Mouse (Mus musculus): ENCODE measurements at regions not wholly inside any gene's neighbourhood (a gene's known extent, or its start where the extent isn't known, plus 50 kb on each side); places are given as distances from the start of the nearest gene placed in this dataset.
A peak's percentile ranks its signal among the peaks of the same experiment; 100 is the strongest.

GRCm38 (mm10) chr17:48592457-48592856, 137.8 kb downstream of the Unc5cl start:
- no peak for DNase-seq (ENCODE audit: low read depth, low spot score)

GRCm38 (mm10) chr17:48595418-48595963, 140.8 kb downstream of the Unc5cl start:
- no peak for DNase-seq (ENCODE audit: low read depth, low spot score)

- DNase-seq (ENCODE audit: low read depth, low spot score): peak; percentile 49
Measured at GRCm38 (mm10) chr17:48596406-48596805, 141.7 kb downstream of the Unc5cl start.

GRCm38 (mm10) chr17:48597301-48597700, 142.6 kb downstream of the Unc5cl start:
- peak; percentile 36 for DNase-seq (ENCODE audit: low read depth, low spot score)

DNA sequence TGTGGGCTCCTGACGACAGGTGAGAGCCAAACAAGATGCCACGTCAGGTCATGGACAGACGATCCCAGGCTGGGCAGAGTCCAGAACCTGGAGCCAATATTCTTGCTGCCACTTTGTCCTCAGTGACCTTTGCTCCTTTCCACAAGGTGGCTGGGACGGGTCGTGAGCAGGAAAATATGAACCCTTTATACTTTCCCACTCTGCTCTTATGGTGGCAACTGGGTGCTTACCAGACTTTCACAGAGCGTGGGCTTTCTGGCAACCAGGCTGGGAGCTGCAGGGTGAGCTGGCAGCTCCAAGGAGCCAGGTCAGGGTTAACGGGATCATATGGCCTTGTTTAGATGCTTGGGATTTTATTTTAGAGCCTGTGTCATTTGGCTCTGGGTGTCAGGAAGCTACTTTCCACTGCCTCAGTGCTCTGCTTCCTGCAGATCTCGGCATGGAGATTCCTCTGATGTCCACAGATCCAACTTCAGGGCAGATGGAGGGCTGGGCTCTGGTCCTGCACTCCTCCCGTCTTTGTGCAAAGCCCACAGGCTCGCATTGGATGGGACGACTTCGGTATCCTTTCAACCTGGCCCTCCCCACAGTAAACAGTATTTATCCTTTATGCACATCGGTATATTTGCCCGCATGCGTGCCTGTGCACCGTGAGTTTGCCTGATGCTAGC, 143.9 kb downstream of the Unc5cl start:
- DNase-seq (ENCODE audit: low read depth, low spot score): no peak

GRCm38 (mm10) chr17:48600176-48600575, 145.5 kb downstream of the Unc5cl start:
- no peak for DNase-seq (ENCODE audit: low read depth, low spot score)

DNA sequence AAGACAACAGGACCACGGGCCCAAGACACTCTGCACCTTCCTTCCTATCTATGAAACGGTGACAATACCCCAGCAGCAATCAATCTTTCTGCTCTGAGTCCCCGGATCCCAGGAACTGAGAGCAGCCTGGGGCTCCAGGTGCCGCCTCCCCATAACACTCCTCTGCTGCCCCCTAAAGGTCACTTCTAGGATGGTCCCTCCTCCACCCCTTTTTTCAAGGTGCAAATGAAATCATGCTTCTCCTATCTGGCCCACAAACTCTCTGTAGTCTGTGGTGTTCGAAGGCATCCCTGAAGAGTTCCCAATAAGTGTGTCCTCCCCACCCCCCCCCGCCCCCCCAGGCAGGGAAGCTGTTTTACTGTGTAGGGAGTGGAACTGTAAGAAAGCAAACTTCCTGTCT, 147.9 kb downstream of the Unc5cl start:
- DNase-seq (ENCODE audit: low read depth, low spot score): peak; percentile 77

- no peak for DNase-seq (ENCODE audit: low read depth, low spot score)
Measured at GRCm38 (mm10) chr17:48606767-48607166, 152.1 kb downstream of the Unc5cl start.

- DNase-seq (ENCODE audit: low read depth, low spot score): no peak
Measured at GRCm38 (mm10) chr17:48608315-48608714, 153.6 kb downstream of the Unc5cl start.

DNA sequence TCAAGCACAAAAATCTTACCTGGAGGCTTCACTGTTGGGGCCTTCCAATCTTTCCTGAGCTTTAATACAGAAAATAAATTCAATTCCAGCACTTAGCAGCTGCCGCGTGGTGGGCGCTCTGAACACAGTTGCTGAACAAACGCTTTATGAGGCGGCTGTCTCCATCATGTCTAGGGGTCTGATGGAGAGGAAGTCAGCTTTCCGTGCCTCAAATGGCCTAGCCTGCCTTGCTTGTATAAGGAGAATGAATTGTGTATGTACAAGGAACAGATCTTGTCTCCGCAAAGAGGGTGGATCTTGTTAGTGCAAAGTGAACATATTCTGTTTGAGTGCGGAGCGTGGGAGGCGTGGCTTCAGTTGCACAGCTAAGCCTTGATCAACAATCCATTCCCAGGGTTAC, 155.4 kb downstream of the Unc5cl start:
- DNase-seq (ENCODE audit: low read depth, low spot score): no peak

DNA sequence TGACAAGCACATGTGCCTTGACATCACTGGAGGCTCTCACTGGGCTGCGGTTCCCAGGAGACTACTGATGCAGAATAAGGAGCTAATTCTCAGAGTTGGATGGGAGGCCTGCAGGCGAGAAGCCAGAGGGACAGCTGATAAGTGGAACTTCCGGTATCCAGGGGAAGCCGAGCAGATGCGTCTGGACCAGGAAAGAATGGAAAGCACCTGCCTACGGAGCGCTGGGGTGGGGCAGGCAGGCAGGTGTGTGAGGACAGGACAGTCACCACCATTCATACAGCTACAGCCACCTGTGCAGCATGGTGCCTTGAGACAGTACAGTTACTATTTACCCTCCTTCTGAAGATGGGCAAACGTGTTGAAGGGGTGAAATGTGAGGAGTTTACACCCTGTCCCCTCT, 156.1 kb downstream of the Unc5cl start:
- no peak for DNase-seq (ENCODE audit: low read depth, low spot score)

DNA sequence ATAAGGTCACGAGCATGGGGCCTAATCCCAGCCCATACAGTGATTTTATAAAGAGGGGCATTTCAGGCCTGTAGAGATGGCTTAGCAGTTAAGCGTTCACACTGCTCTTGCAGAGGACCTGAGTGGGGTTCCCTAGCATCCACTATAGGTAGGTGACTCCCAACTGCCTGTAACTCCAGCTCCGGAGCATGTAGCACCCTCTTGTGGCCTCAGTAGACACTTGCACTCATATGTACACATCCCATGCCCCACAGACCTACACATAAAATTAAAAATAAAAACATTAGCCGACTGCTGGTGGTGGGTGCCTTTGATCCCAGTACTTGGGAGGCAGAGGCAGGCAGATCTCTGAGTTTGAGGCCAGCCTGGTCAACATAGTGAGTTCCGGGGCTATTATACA, 158.8 kb downstream of the Unc5cl start:
- DNase-seq (ENCODE audit: low read depth, low spot score): peak; percentile 70

DNA sequence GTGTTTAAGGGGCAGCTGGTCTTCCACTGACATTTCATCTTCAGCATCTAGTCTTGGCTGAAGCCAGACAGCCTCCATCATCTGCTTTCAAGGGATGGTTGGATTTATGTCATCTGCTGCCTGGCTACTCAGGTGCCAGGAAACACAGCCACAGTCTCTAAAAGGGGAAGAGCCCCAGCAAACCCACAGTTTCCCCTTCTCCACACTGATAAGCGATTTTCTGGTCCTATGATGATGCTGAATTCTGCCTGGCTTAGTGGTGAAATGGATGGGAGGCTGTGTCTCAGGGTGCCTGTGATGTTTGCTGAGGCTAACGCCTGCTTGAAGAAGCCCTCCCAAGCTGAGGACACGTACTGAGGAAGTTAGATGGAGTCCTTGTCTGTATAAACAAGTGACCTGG, 160.5 kb downstream of the Unc5cl start:
- no peak for DNase-seq (ENCODE audit: low read depth, low spot score)

- DNase-seq (ENCODE audit: low read depth, low spot score): peak; percentile 97
Measured at GRCm38 (mm10) chr17:48616205-48616604, 161.5 kb downstream of the Unc5cl start.

DNA sequence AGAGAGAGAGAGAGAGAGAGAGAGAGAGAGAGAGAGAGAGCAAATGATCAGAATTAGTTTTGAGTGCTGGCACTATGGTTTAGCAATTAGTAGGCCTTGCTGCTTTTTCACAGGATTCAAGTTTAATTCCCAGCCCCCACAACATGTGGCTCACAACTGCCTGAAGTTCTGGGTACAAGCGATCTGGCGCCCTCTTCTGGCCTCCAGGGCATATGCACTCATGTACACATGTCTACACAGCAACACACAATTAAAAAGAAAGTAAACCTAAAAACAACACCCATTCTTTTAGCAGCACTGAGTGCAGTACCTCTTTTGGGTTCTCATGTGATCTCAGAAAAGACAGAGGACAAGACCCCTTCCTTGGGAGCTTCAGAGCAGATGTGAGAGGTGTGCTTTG, 166.2 kb downstream of the Unc5cl start:
- DNase-seq (ENCODE audit: low read depth, low spot score): peak; percentile 61

DNA sequence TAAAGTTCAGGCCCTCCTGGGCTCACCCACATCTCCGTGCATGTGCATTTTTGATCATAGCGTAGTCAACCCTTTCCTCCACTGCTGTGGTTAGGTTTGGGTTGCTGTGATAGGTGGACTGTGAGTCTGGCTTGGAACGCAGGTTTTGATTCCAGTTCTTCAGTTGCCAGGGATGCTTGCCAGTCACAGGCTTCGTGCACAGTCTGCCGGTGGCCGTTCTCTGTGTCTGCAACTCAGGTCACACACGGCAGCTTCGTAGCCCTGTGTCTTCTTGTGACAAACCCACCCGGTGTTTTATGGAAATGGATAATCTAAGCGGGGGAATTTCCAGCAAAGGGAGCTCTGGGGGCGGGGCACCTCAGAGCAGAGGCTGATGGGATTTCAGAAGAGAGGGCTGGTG, 167.0 kb downstream of the Unc5cl start:
- no peak for DNase-seq (ENCODE audit: low read depth, low spot score)

DNA sequence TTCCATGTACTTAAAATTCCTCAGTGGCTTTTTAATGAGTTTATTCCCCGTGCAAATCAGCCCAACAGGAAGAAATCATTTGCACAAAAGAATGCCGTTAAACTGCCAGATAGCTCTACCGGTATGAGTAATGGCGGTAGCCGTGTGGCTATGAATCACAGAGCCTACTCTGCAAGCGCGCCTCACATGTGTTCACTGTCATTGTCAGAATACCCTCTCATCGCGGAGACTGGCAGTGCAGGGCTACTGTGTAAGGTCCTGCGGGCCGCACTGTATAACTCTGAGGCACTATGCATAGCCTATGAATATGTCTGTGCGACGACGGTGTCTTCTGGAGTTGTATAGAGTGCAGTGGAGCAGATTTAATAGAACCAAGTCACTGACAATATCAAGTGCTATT, 170.2 kb downstream of the Unc5cl start:
- no peak for DNase-seq (ENCODE audit: low read depth, low spot score)

DNA sequence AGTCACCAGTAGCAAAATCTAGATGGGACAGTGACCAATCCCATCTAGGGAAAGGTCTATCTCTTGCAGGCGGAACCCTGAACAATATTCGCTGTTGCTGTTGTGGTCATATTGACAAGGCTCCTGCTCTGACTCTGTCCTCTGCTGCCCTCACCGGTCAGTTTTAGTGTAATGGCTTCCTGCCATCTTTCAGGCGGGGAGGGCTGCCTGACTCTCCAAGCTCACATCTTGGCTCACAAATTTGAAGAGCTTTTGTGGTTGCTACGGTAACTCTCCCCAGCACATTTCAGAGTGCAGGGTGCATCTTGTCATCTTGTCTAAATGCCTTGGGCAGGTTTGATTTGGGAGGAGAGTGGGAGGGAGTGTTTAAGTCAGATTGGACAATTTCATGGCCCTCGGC, 171.3 kb downstream of the Unc5cl start:
- DNase-seq (ENCODE audit: low read depth, low spot score): no peak

DNA sequence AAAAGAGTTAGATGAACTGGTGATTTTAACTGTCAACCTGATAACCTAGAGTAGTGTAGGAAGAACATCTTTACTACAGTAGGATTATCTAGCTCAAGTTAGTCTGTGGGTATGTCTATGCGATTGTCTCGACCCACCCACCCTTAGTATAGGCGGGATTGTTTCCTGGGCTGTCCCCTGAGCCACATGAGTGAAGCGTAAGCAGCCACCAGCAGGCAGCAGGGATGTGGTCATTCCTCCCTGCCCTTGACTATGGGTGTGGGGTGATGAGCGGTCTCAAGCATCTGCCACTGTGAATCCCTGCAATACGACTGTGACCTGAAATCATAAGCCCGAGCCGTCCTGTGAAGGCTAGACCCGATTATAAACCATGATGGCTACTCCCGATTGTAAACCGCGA, 184.9 kb downstream of the Unc5cl start:
- DNase-seq (ENCODE audit: low read depth, low spot score): no peak

DNA sequence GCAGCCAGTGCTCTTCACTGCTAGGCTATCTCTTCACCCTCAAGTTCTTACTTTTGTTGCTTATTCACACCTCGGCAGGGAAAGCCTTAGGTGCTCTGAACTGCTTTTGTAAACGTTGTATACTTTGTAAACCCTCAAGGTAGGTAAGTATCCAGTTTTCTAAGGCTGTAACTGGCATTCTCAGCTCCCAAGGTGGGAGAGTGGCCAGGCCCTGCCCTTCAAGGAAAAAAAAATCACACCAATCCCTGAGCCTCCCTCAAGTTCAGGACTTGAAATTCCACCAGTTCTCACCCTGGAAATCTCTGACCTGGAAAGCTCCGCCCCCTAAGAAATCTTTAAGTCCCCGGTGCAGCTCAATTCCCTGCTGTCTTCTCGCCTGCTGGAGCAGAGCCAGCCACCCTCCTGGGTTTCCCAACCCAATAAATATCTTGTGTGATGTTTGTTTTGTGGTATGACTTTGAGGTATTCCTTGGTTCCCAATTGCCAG, 188.9 kb downstream of the Unc5cl start:
- peak; percentile 34 for DNase-seq (ENCODE audit: low read depth, low spot score)

DNA sequence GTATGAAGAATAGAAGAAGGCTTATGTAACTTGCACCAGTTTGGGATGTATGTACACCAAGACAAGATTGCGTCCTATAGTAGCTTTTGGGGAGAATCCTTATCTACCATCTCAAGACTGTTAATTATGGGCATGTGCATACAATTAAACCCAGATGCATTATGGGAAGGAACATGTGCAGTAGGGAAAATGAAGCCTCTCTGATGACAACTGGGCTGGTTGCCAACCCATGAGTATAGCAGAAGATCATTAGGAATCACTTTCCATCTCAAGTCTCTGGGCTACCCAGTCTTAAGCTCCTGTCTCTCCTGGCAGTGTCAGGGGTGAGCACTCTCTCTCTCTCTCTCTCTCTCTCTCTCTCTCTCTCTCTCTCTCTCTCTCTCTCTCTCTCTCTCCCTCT, 190.4 kb downstream of the Unc5cl start:
- DNase-seq (ENCODE audit: low read depth, low spot score): no peak

GRCm38 (mm10) chr17:48646626-48647195, 192.0 kb downstream of the Unc5cl start:
- DNase-seq (ENCODE audit: low read depth, low spot score): peak; percentile 59

DNA sequence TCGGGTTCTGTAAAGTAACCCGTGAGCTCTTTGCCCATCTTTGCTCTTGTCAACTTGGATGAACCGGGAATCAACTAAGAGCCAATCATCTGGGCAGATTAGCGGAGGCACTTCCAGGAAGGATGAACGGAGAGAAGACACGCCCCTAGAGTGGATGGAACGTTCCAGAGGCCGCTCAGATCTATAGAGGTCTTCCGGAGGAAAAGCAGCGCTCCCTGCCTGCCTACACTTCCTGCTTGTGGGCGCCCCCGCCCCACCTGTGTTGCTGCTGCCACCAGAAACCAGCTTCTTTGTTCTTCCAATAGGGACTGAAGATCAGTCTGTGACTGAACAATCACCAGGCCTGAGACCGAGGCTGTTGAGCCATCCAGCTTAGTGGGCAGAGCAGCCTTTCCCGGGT, 192.7 kb downstream of the Unc5cl start:
- DNase-seq (ENCODE audit: low read depth, low spot score): peak; percentile 77

Data from R1 (cell line).